Mouse (Mus musculus): ENCODE measurements at regions not wholly inside any gene's neighbourhood (a gene's known extent, or its start where the extent isn't known, plus 50 kb on each side); places are given as distances from the start of the nearest gene placed in this dataset.

- no peak overlapping the region for H3K9ac ChIP-seq (ENCODE audit: insufficient read depth, low read depth)
- no peak for DNase-seq (ENCODE audit: extremely low read depth)
- dilution Hi-C loops (cut with MboI; ENCODE audit: extremely low pct_ligation_motif_present, extremely low pct_unique_long_range_greater_than_20kb, low sequenced_read_pairs) (no loop called here), in situ Hi-C loops (cut with MboI; ENCODE audit: low pct_ligation_motif_present, low pct_unique_long_range_greater_than_20kb, low sequenced_read_pairs) (no loop called here)
- TF ChIP-seq ZMIZ1 (IDR thresholded peaks at IDR 0.05; ENCODE audit: low read depth, low read length): no peak
- no peak for TF ChIP-seq USF2 (conservative IDR thresholded peaks at IDR 0.05; ENCODE audit: low read depth, low read length)
- no peak for TF ChIP-seq CHD1 (IDR thresholded peaks at IDR 0.05; ENCODE audit: low read depth, low read length)
- no peak for TF ChIP-seq MAFK (IDR thresholded peaks at IDR 0.05; ENCODE audit: insufficient replicate concordance, low read length)
- no peak overlapping the region for H3K4me2 ChIP-seq (ENCODE audit: insufficient read depth, low read depth, poor library complexity, severe bottlenecking)
- H3K4me1 ChIP-seq (ENCODE audit: control insufficient read depth in 1 of 2, insufficient read depth in 2 of 2): peaks cover 15 to 21% of the 10 kb centered on the region in 2 experiments
- H3K79me2 ChIP-seq (replicated peaks; ENCODE audit: control insufficient read depth, extremely low read depth, insufficient read depth, poor library complexity, severe bottlenecking): no peaks in the 10 kb centered on the region
- H3K27ac ChIP-seq (ENCODE audit: insufficient read depth, low read depth): no peak overlapping the region
- H3K4me3 ChIP-seq (replicated peaks in 1 of 3; ENCODE audit: low read depth in 2 of 3, low read length in 2 of 3, poor library complexity in 1 of 3): no peak overlapping the region
- H3K36me3 ChIP-seq (replicated peaks in 1 of 2; ENCODE audit: control insufficient read depth in 1 of 2, insufficient read depth in 1 of 2, low read length in 1 of 2): no peaks in the 10 kb centered on the region
- H3K27me3 ChIP-seq (replicated peaks): no peaks in the 10 kb centered on the region
- H3K9me3 ChIP-seq (replicated peaks; ENCODE audit: low read length): no peaks in the 10 kb centered on the region
Observed at GRCm38 (mm10) chr16:29943963-29944860, 120.0 kb upstream of the Hes1 start.

- no peak for DNase-seq (ENCODE audit: extremely low read depth)
- TF ChIP-seq CHD1 (IDR thresholded peaks at IDR 0.05; ENCODE audit: low read depth, low read length): no peak
- no peak for TF ChIP-seq USF1 (IDR thresholded peaks at IDR 0.05; ENCODE audit: low read depth, low read length)
- no peak for TF ChIP-seq POLR2A (IDR thresholded peaks at IDR 0.05; ENCODE audit: low read depth, low read length)
- no peak for TF ChIP-seq MEF2A (IDR thresholded peaks at IDR 0.05; ENCODE audit: borderline replicate concordance, low read depth, low read length)
- no peak for TF ChIP-seq USF2 (conservative IDR thresholded peaks at IDR 0.05; ENCODE audit: low read depth, low read length)
- TF ChIP-seq PAX5 (IDR thresholded peaks at IDR 0.05; ENCODE audit: low read length): no peak
- TF ChIP-seq MAZ (IDR thresholded peaks at IDR 0.05; ENCODE audit: low read depth, low read length): no peak
- H3K9ac ChIP-seq (ENCODE audit: insufficient read depth, low read depth): no peak overlapping the region
- no peaks in the 10 kb centered on the region for H3K36me3 ChIP-seq (replicated peaks in 1 of 2; ENCODE audit: control insufficient read depth in 1 of 2, insufficient read depth in 1 of 2, low read length in 1 of 2)
- dilution Hi-C loops (cut with MboI; ENCODE audit: extremely low pct_ligation_motif_present, extremely low pct_unique_long_range_greater_than_20kb, low sequenced_read_pairs) (no loop called here), in situ Hi-C loops (cut with MboI; ENCODE audit: low pct_ligation_motif_present, low pct_unique_long_range_greater_than_20kb, low sequenced_read_pairs) (no loop called here)
- no peak overlapping the region for H3K4me3 ChIP-seq (replicated peaks in 1 of 3; ENCODE audit: low read depth in 2 of 3, low read length in 2 of 3, poor library complexity in 1 of 3)
- H3K27me3 ChIP-seq (replicated peaks): no peaks in the 10 kb centered on the region
- H3K4me1 ChIP-seq (ENCODE audit: control insufficient read depth in 1 of 2, insufficient read depth in 2 of 2): peaks cover 15 to 21% of the 10 kb centered on the region in 2 experiments
- H3K79me2 ChIP-seq (replicated peaks; ENCODE audit: control insufficient read depth, extremely low read depth, insufficient read depth, poor library complexity, severe bottlenecking): no peaks in the 10 kb centered on the region
- no peaks in the 10 kb centered on the region for H3K9me3 ChIP-seq (replicated peaks; ENCODE audit: low read length)
- H3K4me2 ChIP-seq (ENCODE audit: insufficient read depth, low read depth, poor library complexity, severe bottlenecking): no peak overlapping the region
- no peak overlapping the region for H3K27ac ChIP-seq (ENCODE audit: insufficient read depth, low read depth)
Observed at GRCm38 (mm10) chr16:29944966-29945365, 119.2 kb upstream of the Hes1 start.

GRCm38 (mm10) chr16:29945376-29945890 lies 118.8 kb upstream of the Hes1 start:
- H3K79me2 ChIP-seq (replicated peaks; ENCODE audit: control insufficient read depth, extremely low read depth, insufficient read depth, poor library complexity, severe bottlenecking): no peaks in the 10 kb centered on the region
- no peak for TF ChIP-seq MAFK (IDR thresholded peaks at IDR 0.05; ENCODE audit: insufficient replicate concordance, low read length)
- TF ChIP-seq HCFC1 (IDR thresholded peaks at IDR 0.05; ENCODE audit: low read depth, low read length): no peak
- TF ChIP-seq POLR2A (IDR thresholded peaks at IDR 0.05; ENCODE audit: low read depth, low read length): no peak
- no peak for TF ChIP-seq POLR2AphosphoS2 (IDR thresholded peaks at IDR 0.05; ENCODE audit: low read depth, low read length)
- TF ChIP-seq ELF1 (IDR thresholded peaks at IDR 0.05; ENCODE audit: low read depth, low read length): no peak
- TF ChIP-seq USF2 (conservative IDR thresholded peaks at IDR 0.05; ENCODE audit: low read depth, low read length): no peak
- no peak for TF ChIP-seq MEF2A (IDR thresholded peaks at IDR 0.05; ENCODE audit: borderline replicate concordance, low read depth, low read length)
- no peak for TF ChIP-seq NELFE (IDR thresholded peaks at IDR 0.05; ENCODE audit: low read depth, low read length)
- no peak for TF ChIP-seq MAX (IDR thresholded peaks at IDR 0.05; ENCODE audit: low read length)
- TF ChIP-seq IRF4 (IDR thresholded peaks at IDR 0.05; ENCODE audit: low read depth, low read length): no peak
- TF ChIP-seq MXI1 (IDR thresholded peaks at IDR 0.05; ENCODE audit: low read depth, low read length): no peak
- dilution Hi-C loops (cut with MboI; ENCODE audit: extremely low pct_ligation_motif_present, extremely low pct_unique_long_range_greater_than_20kb, low sequenced_read_pairs) (no loop called here), in situ Hi-C loops (cut with MboI; ENCODE audit: low pct_ligation_motif_present, low pct_unique_long_range_greater_than_20kb, low sequenced_read_pairs) (no loop called here)
- peaks cover 15 to 21% of the 10 kb centered on the region in 2 experiments for H3K4me1 ChIP-seq (ENCODE audit: control insufficient read depth in 1 of 2, insufficient read depth in 2 of 2)
- H3K27me3 ChIP-seq (replicated peaks): no peaks in the 10 kb centered on the region
- H3K4me3 ChIP-seq (replicated peaks in 1 of 3; ENCODE audit: low read depth in 2 of 3, low read length in 2 of 3, poor library complexity in 1 of 3): no peak overlapping the region
- no peak overlapping the region for H3K9ac ChIP-seq (ENCODE audit: insufficient read depth, low read depth)
- H3K36me3 ChIP-seq (replicated peaks in 1 of 2; ENCODE audit: control insufficient read depth in 1 of 2, insufficient read depth in 1 of 2, low read length in 1 of 2): no peaks in the 10 kb centered on the region
- DNase-seq (ENCODE audit: extremely low read depth): peak; percentile 26
- H3K9me3 ChIP-seq (replicated peaks; ENCODE audit: low read length): no peaks in the 10 kb centered on the region
- no peak overlapping the region for H3K27ac ChIP-seq (ENCODE audit: insufficient read depth, low read depth)
- H3K4me2 ChIP-seq (ENCODE audit: insufficient read depth, low read depth, poor library complexity, severe bottlenecking): no peak overlapping the region

Measured in CH12.LX (cell line).